Mouse (Mus musculus): Measurements from ENCODE around the gene Kank2. TPM values are rescaled to one million over a fixed set of nuclear protein-coding genes. Genes with fewer than 3 reads are reported as not detected.

The Kank2 gene
- 1 to 10 TPM; 8.5 to 8.8 TPM for total RNA-seq (2021)
- long read RNA-seq, experiment 1, full-length matches to known transcripts, result 4 of 10 reads
- long read RNA-seq, experiment 1, partial matches to known transcripts, result 3 of 10 reads
- long read RNA-seq, experiment 1, other reads (novel, unspliced or antisense), result 3 of 10 reads
- long read RNA-seq, experiment 2, full-length matches to known transcripts, result 3 of 7 reads
- long read RNA-seq, experiment 2, partial matches to known transcripts, result 2 of 7 reads
- long read RNA-seq, experiment 2, other reads (novel, unspliced or antisense), result 2 of 7 reads

- intact Hi-C loops (cut with DNase I), result no loop called here
- Histone ChIP-seq H3K27ac (peak within 1 kb of the TSS; percentile 87), H3K4me3 (peak within 1 kb of the TSS; percentile 83)
- no peak for TF ChIP-seq CTCF (IDR thresholded peaks at IDR 0.05)
- DNase-seq (ENCODE audit: extremely low spot score in 1 of 2, low spot score in 2 of 2), result peak; percentile 67 to 69
These were observed at the start of gene Kank2 for GRCm38 (mm10) chr9:21798345-21799009. Kank2 (minus strand) TSS chr9:21798744.

GRCm38 (mm10) chr9:21847926-21848325 lies 49.4 kb upstream of the Kank2 start:
- DNase-seq (ENCODE audit: extremely low spot score in 1 of 2, low spot score in 2 of 2), result no peak
- no peak for TF ChIP-seq CTCF (IDR thresholded peaks at IDR 0.05)
- Histone ChIP-seq H3K4me3 (no peak overlapping the region), H3K27ac (peak overlapping the region; percentile 64)
- intact Hi-C loops (cut with DNase I), result no loop called here

GRCm38 (mm10) chr9:21847425-21847824 lies 48.9 kb upstream of the Kank2 start:
- peak overlapping the region; percentile 64 for H3K27ac ChIP-seq

GRCm38 (mm10) chr9:21846755-21847341 lies 48.3 kb upstream of the Kank2 start:
- H3K27ac ChIP-seq, result peak overlapping the region; percentile 64; the same call in 1 of the 2 replicates
- intact Hi-C loops (cut with DNase I), result no loop called here
- TF ChIP-seq CTCF (IDR thresholded peaks at IDR 0.05), result no peak
- H3K4me3 ChIP-seq, result no peak overlapping the region
- no peak for DNase-seq (ENCODE audit: extremely low spot score in 1 of 2, low spot score in 2 of 2)

More at GRCm38 (mm10) chr9:21847425-21847824, 48.9 kb upstream of the Kank2 start:
- DNase-seq (ENCODE audit: extremely low spot score in 1 of 2, low spot score in 2 of 2), result no peak
- intact Hi-C loops (cut with DNase I), result no loop called here
- H3K4me3 ChIP-seq, result no peak overlapping the region
- TF ChIP-seq CTCF (IDR thresholded peaks at IDR 0.05), result no peak

- intact Hi-C loops (cut with DNase I), result no loop called here
- no peak for TF ChIP-seq CTCF (IDR thresholded peaks at IDR 0.05)
- no peak overlapping the region for H3K4me3 ChIP-seq
- no peak overlapping the region for H3K27ac ChIP-seq
- DNase-seq (ENCODE audit: extremely low spot score in 1 of 2, low spot score in 2 of 2), result no peak
These were observed 47.0 kb upstream of the Kank2 start for GRCm38 (mm10) chr9:21845381-21846080.

GRCm38 (mm10) chr9:21843086-21843485 lies 44.5 kb upstream of the Kank2 start:
- Histone ChIP-seq H3K27ac (peak overlapping the region; percentile 19; the same call in 1 of the 2 replicates), H3K4me3 (no peak overlapping the region)
- peak; percentile 27 to 34 for DNase-seq (ENCODE audit: extremely low spot score in 1 of 2, low spot score in 2 of 2)
- intact Hi-C loops (cut with DNase I), result no loop called here
- TF ChIP-seq CTCF (IDR thresholded peaks at IDR 0.05), result peak; percentile 17; the same call in 1 of the 2 replicates

- DNase-seq (ENCODE audit: extremely low spot score in 1 of 2, low spot score in 2 of 2), result no peak
- intact Hi-C loops (cut with DNase I), result no loop called here
- no peak for TF ChIP-seq CTCF (IDR thresholded peaks at IDR 0.05)
- Histone ChIP-seq H3K4me3 (no peak overlapping the region), H3K27ac (peak overlapping the region; percentile 2; the same call in 1 of the 2 replicates)
These were observed 43.8 kb upstream of the Kank2 start for GRCm38 (mm10) chr9:21842391-21842790.

- Histone ChIP-seq H3K27ac (no peak overlapping the region), H3K4me3 (no peak overlapping the region)
- DNase-seq (ENCODE audit: extremely low spot score in 1 of 2, low spot score in 2 of 2), result no peak
- intact Hi-C loops (cut with DNase I), result no loop called here
- TF ChIP-seq CTCF (IDR thresholded peaks at IDR 0.05), result no peak
These were observed 42.8 kb upstream of the Kank2 start for GRCm38 (mm10) chr9:21841340-21841739.

- intact Hi-C loops (cut with DNase I), result loop anchor here (1.0 kb wide), 1 partner anchor 31 kb away; no protein-coding TSS in a partner anchor
- DNase-seq (ENCODE audit: extremely low spot score in 1 of 2, low spot score in 2 of 2), result peak in 1 of 2 experiments; percentile 47
These were observed 41.7 kb upstream of the Kank2 start for GRCm38 (mm10) chr9:21840115-21840787.

GRCm38 (mm10) chr9:21837690-21838089 lies 39.1 kb upstream of the Kank2 start:
- no peak overlapping the region for H3K4me3 ChIP-seq
- intact Hi-C loops (cut with DNase I), result no loop called here
- DNase-seq (ENCODE audit: extremely low spot score in 1 of 2, low spot score in 2 of 2), result no peak
- no peak for TF ChIP-seq CTCF (IDR thresholded peaks at IDR 0.05)
- H3K27ac ChIP-seq, result no peak overlapping the region

More at GRCm38 (mm10) chr9:21840115-21840787, 41.7 kb upstream of the Kank2 start:
- Histone ChIP-seq H3K4me3 (no peak overlapping the region), H3K27ac (no peak overlapping the region)
- peak; percentile 75 for TF ChIP-seq CTCF (IDR thresholded peaks at IDR 0.05)

- Histone ChIP-seq H3K27ac (no peak within 1 kb of the TSS), H3K4me3 (no peak within 1 kb of the TSS)
- intact Hi-C loops (cut with DNase I), result no loop called here
- TF ChIP-seq CTCF (IDR thresholded peaks at IDR 0.05), result no peak
- DNase-seq (ENCODE audit: extremely low spot score in 1 of 2, low spot score in 2 of 2), result no peak
These were observed 36.8 kb upstream of the Kank2 start, which contains the start of gene Angptl8 for GRCm38 (mm10) chr9:21835258-21835912. Angptl8 (plus strand) TSS chr9:21835510.

Data from left cerebral cortex, adult 2 months (tissue).